Mouse (Mus musculus) lung, postnatal 0 days (tissue): ENCODE measurements around the gene Lrp6. TPM values are rescaled to one million over a fixed set of nuclear protein-coding genes. Genes with fewer than 3 reads are reported as not detected.
A peak's percentile ranks its signal among the peaks of the same experiment; 100 is the strongest.

Experiments
- ATAC-seq: fragments of 200-750 bp; cut with Nextera tagmentation; 2 replicates; pipeline ENCODE4 v1.8.0; 2017; ENCODE audit warnings: moderate library complexity
- DNase-seq: peaks from one replicate; pipeline ENCODE4 v3.0.0-alpha.2; 2016; ENCODE audit warnings: low spot score
- H3K27ac ChIP-seq: fragments of 300-500 bp; sonication (generic); 2 replicates; pipeline ENCODE4 v1.5.1; 2014; ENCODE audit warnings: antibody characterized with exemption, mild to moderate bottlenecking, low read length, mixed read lengths
- H3K27me3 ChIP-seq: fragments of 300-500 bp; sonication (generic); replicated peaks from 2 replicates; pipeline ENCODE4 v1.6.1; 2014; ENCODE audit warnings: low read length, mixed read lengths; ENCODE audit not compliant: insufficient read depth
- H3K36me3 ChIP-seq: fragments of 300-500 bp; sonication (generic); 2 replicates; pipeline ENCODE4 v1.6.1; 2014; ENCODE audit warnings: low read length, mixed read lengths; ENCODE audit not compliant: insufficient read depth
- H3K4me1 ChIP-seq: fragments of 300-500 bp; sonication (generic); 2 replicates; pipeline ENCODE4 v1.6.1; 2014; ENCODE audit warnings: antibody characterized with exemption, low read depth, low read length, mixed read lengths; ENCODE audit not compliant: insufficient read depth
- H3K4me2 ChIP-seq: fragments of 300-500 bp; sonication (generic); replicated peaks from 2 replicates; pipeline ENCODE4 v1.6.1; 2014; ENCODE audit warnings: low read depth, mild to moderate bottlenecking, low read length, moderate library complexity, mixed read lengths
- H3K4me3 ChIP-seq: fragments of 300-500 bp; sonication (generic); 2 replicates; pipeline ENCODE4 v1.5.1; 2014; ENCODE audit warnings: low read depth, low read length
- H3K9ac ChIP-seq: fragments of 300-500 bp; sonication (generic); replicated peaks from 2 replicates; pipeline ENCODE4 v1.6.1; 2014; ENCODE audit warnings: low read depth, mild to moderate bottlenecking
- H3K9me3 ChIP-seq: fragments of 300-500 bp; sonication (generic); 2 replicates; pipeline ENCODE4 v1.6.1; 2016; ENCODE audit warnings: low read length, mixed read lengths
- CTCF ChIP-seq: IDR thresholded peaks from 2 replicates; pipeline ENCODE4 v1.5.1; 2016; ENCODE audit warnings: antibody characterized with exemption, mild to moderate bottlenecking
- EP300 ChIP-seq: IDR thresholded peaks from 2 replicates; pipeline ENCODE4 v1.6.1; 2016; ENCODE audit warnings: antibody characterized with exemption, mild to moderate bottlenecking, control low read depth
- WGBS: fragments of 180-500 bp; shearing (Covaris S2); extraction: QIAGEN DNeasy Blood & Tissue Kit; methylation state at CpG from one replicate; pipeline ENCODE4 v1.1.7; 2014; 5-methylcytosine and 5-hydroxymethylcytosine counted together
- polyA plus RNA-seq: library from polyadenylated mRNA; unstranded; fragments of >200 nt; fragmentation: Nextera tagmentation; extraction: Ambion mirVana; gene quantifications from 2 replicates; pipeline ENCODE4 v1.2.1, GENCODE M21; 2015

Lrp6 gene
- polyA plus RNA-seq, 1 experiment from 2014 or later, result 17.0 TPM

- Histone ChIP-seq H3K4me2 (no peak overlapping the region), H3K27ac (no peak overlapping the region), H3K27me3 (no peaks in the 10 kb centered on the region), H3K9me3 (no peaks in the 10 kb centered on the region), H3K4me1 (no peaks in the 10 kb centered on the region), H3K4me3 (no peak overlapping the region), H3K36me3 (no peaks in the 10 kb centered on the region), H3K9ac (no peak overlapping the region)
- TF ChIP-seq EP300 (no peak), CTCF (no peak)
- WGBS, result 73% methylated on average over 2 of the region's 2 CpGs
- DNase-seq, result no peak
- ATAC-seq, result no peak
Measured at GRCm38 (mm10) chr6:134542374-134542773, 24.4 kb downstream of the Lrp6 start.

- Histone ChIP-seq H3K27ac (no peak overlapping the region), H3K4me1 (no peaks in the 10 kb centered on the region), H3K4me2 (no peak overlapping the region), H3K9ac (no peak overlapping the region), H3K9me3 (no peaks in the 10 kb centered on the region), H3K27me3 (no peaks in the 10 kb centered on the region), H3K36me3 (no peaks in the 10 kb centered on the region), H3K4me3 (no peak overlapping the region)
- no peak for ATAC-seq
- 91% methylated on average over 6 of the region's 6 CpGs for WGBS
- DNase-seq, result no peak
- TF ChIP-seq EP300 (no peak), CTCF (no peak)
Measured at GRCm38 (mm10) chr6:134540161-134540560, 26.6 kb downstream of the Lrp6 start.

- Histone ChIP-seq H3K4me3 (no peak overlapping the region), H3K27me3 (no peaks in the 10 kb centered on the region), H3K36me3 (no peaks in the 10 kb centered on the region), H3K9me3 (no peaks in the 10 kb centered on the region), H3K4me1 (no peaks in the 10 kb centered on the region), H3K4me2 (no peak overlapping the region), H3K9ac (no peak overlapping the region), H3K27ac (no peak overlapping the region)
- WGBS, result 88% methylated on average over 3 of the region's 3 CpGs
- ATAC-seq (no peak), DNase-seq (no peak)
- TF ChIP-seq CTCF (no peak), EP300 (no peak)
Measured at GRCm38 (mm10) chr6:134539459-134539858, 27.3 kb downstream of the Lrp6 start.

GRCm38 (mm10) chr6:134538805-134539204 lies 28.0 kb downstream of the Lrp6 start:
- Histone ChIP-seq H3K36me3 (no peaks in the 10 kb centered on the region), H3K27ac (no peak overlapping the region), H3K4me2 (no peak overlapping the region), H3K4me3 (no peak overlapping the region), H3K9me3 (no peaks in the 10 kb centered on the region), H3K27me3 (no peaks in the 10 kb centered on the region), H3K9ac (no peak overlapping the region), H3K4me1 (no peaks in the 10 kb centered on the region)
- ATAC-seq (no peak), DNase-seq (no peak)
- WGBS, result 70% methylated on average over 4 of the region's 4 CpGs
- no peak for TF ChIP-seq CTCF
- no peak for TF ChIP-seq EP300

DNA sequence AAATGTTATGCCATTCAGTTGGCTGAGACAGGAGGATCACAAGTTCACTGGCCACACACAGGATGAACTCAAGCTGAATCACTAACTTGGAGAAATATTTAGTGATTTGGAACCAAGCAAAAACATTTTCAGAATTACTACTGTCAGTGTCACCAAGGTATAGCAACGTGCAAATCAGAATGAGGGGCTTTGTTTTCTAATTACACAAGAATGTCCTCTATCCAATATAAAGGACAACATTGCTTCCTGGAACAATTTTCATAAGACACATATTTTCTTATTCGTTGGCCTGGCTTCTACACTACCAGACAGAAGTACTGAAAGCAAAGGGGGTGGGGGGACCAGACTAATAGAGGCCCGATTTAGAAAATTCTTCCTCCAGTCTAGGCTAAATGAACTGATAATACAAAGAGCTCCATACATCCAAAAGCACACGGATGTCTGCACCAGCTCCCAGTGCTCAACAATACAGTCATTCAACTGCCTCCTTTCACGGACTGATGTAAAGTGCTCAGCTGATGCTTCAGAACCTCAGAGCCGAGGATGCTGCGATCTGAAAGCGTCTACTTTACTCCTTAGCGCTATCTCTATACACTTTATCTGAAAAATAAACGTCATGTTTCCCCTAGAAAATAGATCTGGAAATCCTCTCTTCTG lies 29.2 kb downstream of the Lrp6 start:
- 58% methylated on average over 10 of the region's 10 CpGs for WGBS
- Histone ChIP-seq H3K4me3 (no peak overlapping the region), H3K4me2 (no peak overlapping the region), H3K27me3 (no peaks in the 10 kb centered on the region), H3K27ac (no peak overlapping the region), H3K36me3 (no peaks in the 10 kb centered on the region), H3K4me1 (no peaks in the 10 kb centered on the region), H3K9ac (no peak overlapping the region), H3K9me3 (no peaks in the 10 kb centered on the region)
- TF ChIP-seq CTCF (no peak), EP300 (no peak)
- no peak for ATAC-seq
- no peak for DNase-seq

DNA sequence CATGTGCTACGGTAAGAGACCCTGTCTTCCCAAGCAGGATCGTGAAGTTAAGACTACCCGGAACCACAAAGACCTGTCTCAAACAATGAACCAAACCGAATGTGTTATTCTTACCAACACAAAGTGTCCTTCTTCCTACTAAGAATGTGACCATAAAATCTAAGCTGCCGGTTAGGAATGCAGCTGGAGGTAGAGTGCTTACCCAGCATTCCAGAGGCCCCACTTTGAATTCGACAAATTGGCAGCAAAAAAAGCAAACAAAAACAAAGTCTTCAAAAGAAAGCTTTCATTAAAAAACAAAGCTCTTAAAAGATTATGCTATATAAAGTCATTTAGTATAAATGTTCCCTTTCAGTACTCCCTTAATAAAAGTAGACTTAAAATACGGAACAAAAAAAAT lies 31.6 kb downstream of the Lrp6 start:
- Histone ChIP-seq H3K9me3 (no peaks in the 10 kb centered on the region), H3K27me3 (no peaks in the 10 kb centered on the region), H3K4me1 (no peaks in the 10 kb centered on the region), H3K4me3 (no peak overlapping the region), H3K4me2 (peak overlapping the region; percentile 3; the same call in 1 of the 2 replicates), H3K27ac (peak overlapping the region; percentile 48), H3K36me3 (no peaks in the 10 kb centered on the region), H3K9ac (no peak overlapping the region)
- WGBS, result 47% methylated on average over 7 of the region's 7 CpGs
- no peak; the same call in 1 of the 2 replicates for ATAC-seq
- DNase-seq, result peak; percentile 50
- TF ChIP-seq EP300 (no peak), CTCF (no peak)

- Histone ChIP-seq H3K27me3 (no peaks in the 10 kb centered on the region), H3K4me3 (no peak overlapping the region), H3K27ac (no peak overlapping the region), H3K4me1 (no peaks in the 10 kb centered on the region), H3K9ac (no peak overlapping the region), H3K4me2 (no peak overlapping the region), H3K36me3 (no peaks in the 10 kb centered on the region), H3K9me3 (no peaks in the 10 kb centered on the region)
- no peak for DNase-seq
- ATAC-seq, result no peak
- 47% methylated on average over 3 of the region's 3 CpGs for WGBS
- TF ChIP-seq CTCF (no peak), EP300 (no peak)
Measured at GRCm38 (mm10) chr6:134533021-134533420, 33.7 kb downstream of the Lrp6 start.
